Mouse (Mus musculus) liver, adult 2 months (tissue): Measurements from ENCODE around the gene Mthfd2.

Experiments used
- CTCF ChIP-seq: fragments of 200-500 bp; IDR thresholded peaks from 2 replicates; pipeline ENCODE4 v1.5.1; 2011; ENCODE audit warnings: low read depth, low read length, control low read depth
- POLR2A ChIP-seq: fragments of 200-500 bp; IDR thresholded peaks from 2 replicates; pipeline ENCODE4 v1.6.1; 2011; ENCODE audit warnings: low read length, control low read depth; ENCODE audit not compliant: insufficient read depth; ENCODE audit errors: extremely low read depth

DNA sequence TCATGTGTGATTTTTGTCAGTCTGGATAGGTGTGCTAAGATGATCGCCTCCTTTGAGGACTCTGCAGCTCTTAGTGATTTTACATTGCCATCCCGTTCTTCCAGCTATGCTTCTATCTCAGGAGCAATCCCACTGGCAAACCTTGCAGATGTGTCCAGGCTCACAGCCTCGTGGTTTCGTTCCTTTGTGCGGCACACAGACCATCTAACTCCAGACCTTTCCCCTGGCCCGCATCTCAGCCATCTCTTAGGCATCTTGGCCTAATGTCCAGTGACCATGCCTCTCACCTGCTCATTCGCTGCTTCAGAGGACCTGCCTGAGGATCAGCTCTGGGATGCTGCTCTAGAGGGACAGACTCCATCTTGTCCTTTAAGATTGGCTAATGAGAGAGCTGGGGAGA lies 24.5 kb upstream of the Mthfd2 start:
- TF ChIP-seq POLR2A (no peak), CTCF (no peak)
